In the genomic region with DNA sequence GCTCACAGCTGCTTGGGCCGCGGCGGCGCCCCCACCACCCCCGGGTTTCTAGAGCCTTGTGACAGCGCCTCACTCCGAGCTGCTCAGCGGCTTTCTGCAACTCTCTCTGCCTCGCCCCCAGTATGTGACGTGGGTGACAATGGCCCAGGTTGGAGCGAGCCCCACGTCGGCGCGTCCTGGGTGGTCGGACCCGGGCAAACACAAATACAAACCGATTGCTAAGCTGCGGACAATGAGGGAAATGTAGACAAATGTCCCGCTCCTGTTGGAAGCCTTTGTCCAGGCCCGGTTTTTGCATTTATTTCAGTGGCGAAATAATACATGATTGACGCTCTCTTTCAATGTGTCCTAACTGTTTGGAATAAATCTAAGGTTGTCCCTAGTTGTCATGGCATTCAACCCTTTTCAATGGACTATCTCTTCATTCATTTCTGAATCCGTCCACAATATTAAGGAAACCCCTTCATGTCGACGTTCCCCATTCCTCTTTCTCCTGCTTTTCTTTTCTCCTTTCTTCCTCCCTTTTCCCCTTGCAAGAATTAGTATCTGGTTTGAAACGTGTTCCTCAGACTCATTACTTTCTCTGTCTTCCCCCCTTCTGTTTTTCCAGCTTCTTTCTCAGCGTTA, we compare ENCODE assay signal across 11 mouse cellular contexts. TPM values are rescaled to one million over a fixed set of nuclear protein-coding genes. Genes with fewer than 3 reads are reported as not detected.
DNase-seq lines count a peak whose midpoint lies in the region; ATAC-seq lines count a peak whose summit lies in the region.
"Had no signal": no experiment of that assay in that cellular context is flagged by ENCODE, and none has a peak within 500 bp of the region (broad histone marks: within the 10 kb centered on the region; RNA-seq: fewer than 3 reads in every experiment).

No protein-coding gene starts in this region.

- H3K4me2 ChIP-seq in midbrain, embryonic 13.5 days (replicated peaks), result peak overlapping the region; percentile 36
- H3K4me2 ChIP-seq in kidney, embryonic 16.5 days (replicated peaks; ENCODE audit: low read depth, low read length), result no peak overlapping the region

- H3K36me3 ChIP-seq in hindbrain, embryonic 10.5 days, result no peaks in the 10 kb centered on the region
- H3K36me3 ChIP-seq in midbrain, embryonic 13.5 days, result no peaks in the 10 kb centered on the region
- no peaks in the 10 kb centered on the region for H3K36me3 ChIP-seq in kidney, embryonic 16.5 days (ENCODE audit: insufficient read depth, low read length)

- H3K4me3 ChIP-seq in hindbrain, embryonic 10.5 days, result peak overlapping the region; percentile 32; the same call in 1 of the 2 replicates
- H3K4me3 ChIP-seq in midbrain, embryonic 13.5 days (replicated peaks), result peak overlapping the region; percentile 14
- no peak overlapping the region for H3K4me3 ChIP-seq in kidney, embryonic 16.5 days (ENCODE audit: low read length)

- no peak overlapping the region for H3K9ac ChIP-seq in midbrain, embryonic 13.5 days (replicated peaks)
- H3K9ac ChIP-seq in kidney, embryonic 16.5 days (replicated peaks; ENCODE audit: low read length), result no peak overlapping the region

- WGBS in hindbrain, embryonic 10.5 days, result under 1% methylated on average over 28 of the region's 28 CpGs
- under 1% methylated on average over 28 of the region's 28 CpGs for WGBS in midbrain, embryonic 13.5 days
- 1% methylated on average over 28 of the region's 28 CpGs for WGBS in kidney, embryonic 16.5 days

- peak overlapping the region; percentile 53; the same call in 1 of the 2 replicates for H3K27ac ChIP-seq in hindbrain, embryonic 10.5 days
- peak overlapping the region; percentile 65; the same call in 1 of the 2 replicates for H3K27ac ChIP-seq in midbrain, embryonic 13.5 days
- H3K27ac ChIP-seq in kidney, embryonic 16.5 days (ENCODE audit: low read length), result no peak overlapping the region
- H3K27ac ChIP-seq: macrophage had no signal

- H3K4me1 ChIP-seq in hindbrain, embryonic 10.5 days (replicated peaks), result peaks cover 61% of the 10 kb centered on the region
- peaks cover 40% of the 10 kb centered on the region for H3K4me1 ChIP-seq in midbrain, embryonic 13.5 days (replicated peaks)
- H3K4me1 ChIP-seq in kidney, embryonic 16.5 days (ENCODE audit: insufficient read depth, low read length), result peaks cover 8% of the 10 kb centered on the region; the same call in 1 of the 2 replicates

- peaks cover 99% of the 10 kb centered on the region for H3K27me3 ChIP-seq in hindbrain, embryonic 10.5 days (ENCODE audit: insufficient read depth, poor library complexity, severe bottlenecking)
- peaks cover 96% of the 10 kb centered on the region for H3K27me3 ChIP-seq in midbrain, embryonic 13.5 days
- H3K27me3 ChIP-seq in kidney, embryonic 16.5 days (ENCODE audit: insufficient read depth, low read length), result peaks cover 97% of the 10 kb centered on the region

- DNase-seq in cerebellum, adult 11-12 months, result peak; percentile 31
- peak; percentile 42 for DNase-seq in ZHBTc4 (ENCODE audit: low read depth, low spot score)
- peak; percentile 83 for DNase-seq in hindbrain, embryonic 10.5 days (ENCODE audit: low spot score)
- DNase-seq in c-Kit-positive CD71-positive TER-119-positive erythroid progenitor cells, embryonic 14.5 days (ENCODE audit: low spot score), result no peak
- no peak for DNase-seq in natural killer cell, adult 2 months (ENCODE audit: low spot score in 2 of 2)
- DNase-seq: kidney, postnatal 10 days had no signal

- no peaks in the 10 kb centered on the region for H3K9me3 ChIP-seq in hindbrain, embryonic 10.5 days
- no peaks in the 10 kb centered on the region for H3K9me3 ChIP-seq in midbrain, embryonic 13.5 days
- H3K9me3 ChIP-seq in kidney, embryonic 16.5 days (ENCODE audit: low read length), result no peaks in the 10 kb centered on the region

- no peak for ATAC-seq in cerebellum, adult (ENCODE audit: insufficient number of reproducible peaks, low FRiP score, low TSS enrichment)
- ATAC-seq in midbrain, embryonic 13.5 days, result peak; percentile 59
- ATAC-seq in kidney, embryonic 16.5 days (ENCODE audit: low FRiP score, low TSS enrichment), result no peak

RNA-seq across cellular contexts. Expression of gene Nkx2-2, which starts 5.9 kb away (rescaled TPM):
- 3.2 and 5.0 TPM in 2 replicates for polyA plus RNA-seq in hindbrain, embryonic 10.5 days (2016; fragmentation: Nextera tagmentation; extraction: Ambion mirVana)
- 8.7 and 10.5 TPM in 2 replicates for polyA plus RNA-seq in midbrain, embryonic 13.5 days (2015; fragmentation: Nextera tagmentation; extraction: Ambion mirVana)
- polyA plus RNA-seq in kidney, embryonic 16.5 days (2015; fragmentation: Nextera tagmentation; extraction: Ambion mirVana), result not detected in 2 replicates
- polyA plus RNA-seq: embryonic facial prominence, embryonic 14.5 days; macrophage had no signal

Comparison
In these comparisons a context has a peak if more than half of its experiments do, and no peak if none do; other contexts are left out.
1. DNase-seq: peak in cerebellum, adult 11-12 months (single experiment), ZHBTc4 (single experiment) and hindbrain, embryonic 10.5 days (single experiment); none in c-Kit-positive CD71-positive TER-119-positive erythroid progenitor cells, embryonic 14.5 days (single experiment) and natural killer cell, adult 2 months (0 of 2).